Mouse (Mus musculus): ENCODE data around the gene Art1.

GRCm38 (mm10) chr7:102104126-102104525 lies 2.6 kb downstream of the Art1 start:
- TF ChIP-seq POLR2A (IDR thresholded peaks at IDR 0.05; ENCODE audit: borderline replicate concordance, insufficient read depth, low read length) = no peak
- no peak for TF ChIP-seq CTCF (IDR thresholded peaks at IDR 0.05; ENCODE audit: borderline replicate concordance, insufficient read depth, low read depth, low read length)

Data from cerebellum, adult 2 months (tissue).